Mouse (Mus musculus) spleen, adult 10 weeks (tissue): Measurements from ENCODE around the gene Ugp2. TPM values are rescaled to one million over a fixed set of nuclear protein-coding genes. Genes with fewer than 3 reads are reported as not detected.

Source experiments
- polyA plus RNA-seq: library from polyadenylated mRNA; stranded (reverse); fragments of 350-450 nt; fragmentation: Illumina TruSeq; extraction: RNeasy Lipid Tissue Mini Kit (QIAGEN cat#74804); gene quantifications from one replicate; pipeline ENCODE4 v1.2.3, GENCODE M21; 2015; ENCODE audit warnings: low replicate concordance; ENCODE audit not compliant: insufficient read depth

Gene Ugp2
- 82.9 TPM for polyA plus RNA-seq

DNA sequence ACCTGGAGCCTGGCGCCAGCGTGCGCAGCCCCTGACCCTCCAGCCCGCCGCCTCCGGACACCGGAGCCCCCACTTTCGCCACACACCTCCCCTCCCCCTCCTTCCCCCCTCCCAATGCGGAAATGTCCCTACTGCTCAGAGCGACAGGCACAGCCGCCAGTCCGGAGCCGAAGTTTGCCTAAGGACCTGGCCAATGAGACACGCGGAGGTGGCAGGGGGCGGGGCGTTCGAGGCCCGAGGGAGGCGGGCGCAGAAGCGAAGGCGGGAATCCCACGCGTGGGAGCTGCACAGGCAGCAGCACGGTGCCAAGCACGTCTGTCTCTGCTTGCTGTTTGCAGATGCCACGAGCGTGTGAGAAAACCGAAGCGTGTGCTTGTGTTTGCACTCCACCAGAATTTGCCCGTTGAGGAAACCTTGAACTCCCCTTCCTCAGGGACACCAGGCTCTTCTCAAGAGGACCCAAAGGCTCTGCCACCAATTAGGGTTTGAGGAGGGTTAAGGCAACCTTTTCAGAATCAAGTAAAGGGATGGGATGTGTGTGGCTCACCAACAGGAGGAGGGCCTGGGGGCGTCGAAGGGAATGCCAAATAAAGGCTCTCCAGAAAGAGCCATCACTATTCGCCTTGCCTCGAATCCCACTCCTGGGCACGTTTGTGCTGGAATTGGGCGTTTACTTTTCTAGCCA, at the start of gene Ugp2:
Ugp2 (minus strand) TSS at position 80 of the 685 bp plus-strand sequence.

Other genes with a start within 250 kb of the Ugp2 start
- 91.3 TPM for gene Vps54, start 131.9 kb downstream of the Ugp2 start, polyA plus RNA-seq
- 3.9 TPM for gene Wdpcp, start 201.0 kb upstream of the Ugp2 start, polyA plus RNA-seq
- gene Mdh1, start 201.2 kb upstream of the Ugp2 start, polyA plus RNA-seq, result 211 TPM